Mouse (Mus musculus) embryonic fibroblast, embryonic 13.5 days (primary cell): ENCODE measurements around the gene Rimbp3.

Experiments used
- CTCF ChIP-seq: IDR thresholded peaks from 2 replicates; pipeline ENCODE4 v1.5.1; 2011; ENCODE audit warnings: mild to moderate bottlenecking, control low read depth, low read length, moderate library complexity, borderline replicate concordance; ENCODE audit not compliant: insufficient read depth
- POLR2A ChIP-seq: IDR thresholded peaks from 2 replicates; pipeline ENCODE4 v1.6.1; 2011; ENCODE audit warnings: low read depth, mild to moderate bottlenecking, control low read depth, low read length, moderate library complexity

DNA sequence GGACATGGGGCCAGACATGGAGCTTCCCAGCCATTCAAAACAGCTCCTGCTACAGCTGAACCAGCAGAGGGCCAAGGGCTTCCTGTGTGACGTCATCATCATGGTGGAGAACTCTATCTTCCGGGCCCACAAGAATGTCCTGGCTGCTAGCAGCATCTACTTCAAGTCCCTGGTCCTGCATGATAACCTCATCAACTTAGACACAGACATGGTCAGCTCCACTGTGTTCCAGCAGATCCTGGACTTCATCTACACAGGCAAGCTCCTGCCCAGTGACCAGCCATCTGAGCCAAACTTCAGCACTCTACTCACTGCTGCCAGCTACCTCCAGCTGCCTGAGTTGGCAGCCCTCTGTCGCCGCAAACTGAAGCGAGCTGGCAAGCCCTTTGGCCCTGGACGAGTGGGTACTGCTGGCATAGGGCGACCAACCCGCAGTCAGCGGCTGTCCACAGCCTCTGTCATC, 49.0 kb downstream of the Rimbp3 start:
- no peak for TF ChIP-seq CTCF
- TF ChIP-seq POLR2A = no peak
